Mouse (Mus musculus) megakaryocyte progenitor cell, adult 5-6 weeks (primary cell): ENCODE data around the gene Cc2d2a. TPM values are rescaled to one million over a fixed set of nuclear protein-coding genes. Genes with fewer than 3 reads are reported as not detected.

Experiments used
- total RNA-seq, 2 experiments: library from RNA; stranded (forward) in 1 of 2; stranded (reverse) in 1 of 2; fragments of 157-497, 149-512 nt in 1 of 2; fragments of 200-1000 nt in 1 of 2; gene quantifications; 2 replicates each; pipeline versions ENCODE4 v1.2.3 to v1.2.4; 2015 to 2017

Cc2d2a gene
- total RNA-seq, 2 experiments from 2014 or later: 2.5 to 2.7 TPM

Other genes with a start within 250 kb of the Cc2d2a start
- not detected in 2 replicates for gene C1qtnf7, start 146.8 kb upstream of the Cc2d2a start, total RNA-seq (2015)
- gene C1qtnf7, start 146.8 kb upstream of the Cc2d2a start, total RNA-seq (2017): not detected in 2 replicates
- 0.37 and 1.1 TPM in 2 replicates for gene Bst1, start 156.5 kb downstream of the Cc2d2a start, total RNA-seq (2015)
- 1.9 and 2.8 TPM in 2 replicates for gene Bst1, start 156.5 kb downstream of the Cc2d2a start, total RNA-seq (2017)
- gene Fbxl5, start 159.3 kb downstream of the Cc2d2a start, total RNA-seq (2015): 34.7 and 37.2 TPM in 2 replicates
- gene Fbxl5, start 159.3 kb downstream of the Cc2d2a start, total RNA-seq (2017): 35.6 and 47.4 TPM in 2 replicates
- gene Cd38, start 206.2 kb downstream of the Cc2d2a start, total RNA-seq (2015): 0.22 TPM in 1 of 2 replicates, not detected in the other
- gene Cd38, start 206.2 kb downstream of the Cc2d2a start, total RNA-seq (2017): 0.10 TPM in 1 of 2 replicates, not detected in the other